Mouse (Mus musculus): ENCODE measurements around the gene Tmem121b.

GRCm38 (mm10) chr6:120464406-120464939 lies 29.1 kb downstream of the Tmem121b start:
- no peak for TF ChIP-seq CTCF (conservative IDR thresholded peaks at IDR 0.05 in 1 of 2, IDR thresholded peaks at IDR 0.05 in 1 of 2; ENCODE audit: low read depth in 2 of 2, low read length in 2 of 2)
- no peak for TF ChIP-seq POLR2A (IDR thresholded peaks at IDR 0.05; ENCODE audit: low read depth, low read length)
- no peak for TF ChIP-seq ZNF384 (IDR thresholded peaks at IDR 0.05; ENCODE audit: low read depth, low read length)
